Mouse (Mus musculus) CH12.LX (cell line): ENCODE data around the gene St6gal1. TPM values are rescaled to one million over a fixed set of nuclear protein-coding genes. Genes with fewer than 3 reads are reported as not detected.

Experiments
- DNase-seq: peaks from one replicate; pipeline ENCODE4 v3.0.0-alpha.2; 2013; ENCODE audit errors: extremely low read depth
- H3K27ac ChIP-seq: 2 replicates; pipeline ENCODE4 v1.5.1; 2012; ENCODE audit warnings: low read depth, mild to moderate bottlenecking, control low read depth, moderate library complexity; ENCODE audit not compliant: insufficient read depth
- H3K27me3 ChIP-seq: replicated peaks from 2 replicates; pipeline ENCODE3; 2012; ENCODE audit warnings: inconsistent platforms
- H3K36me3 ChIP-seq, 2 experiments: replicated peaks in 1 of 2; 2 replicates each; pipeline versions ENCODE3 to v1.6.1; 2012; ENCODE audit warnings: inconsistent platforms in 1 of 2, low read length in 1 of 2, mild to moderate bottlenecking in 1 of 2, mixed read lengths in 1 of 2, moderate library complexity in 1 of 2; ENCODE audit not compliant: control insufficient read depth in 1 of 2, insufficient read depth in 1 of 2
- H3K4me1 ChIP-seq, 2 experiments: 2 replicates each; pipeline ENCODE4 v1.6.1; 2012; ENCODE audit warnings: inconsistent platforms in 1 of 2, moderate library complexity in 1 of 2; ENCODE audit not compliant: insufficient read depth in 2 of 2, control insufficient read depth in 1 of 2
- H3K4me2 ChIP-seq: 2 replicates; pipeline ENCODE4 v1.6.1; 2012; ENCODE audit warnings: low read depth, mild to moderate bottlenecking, control low read depth; ENCODE audit not compliant: poor library complexity, insufficient read depth, severe bottlenecking
- H3K4me3 ChIP-seq, 3 experiments: fragments of 150-350 bp in 1 of 3; sonication (generic) in 1 of 3; replicated peaks in 1 of 3; 2 replicates each; pipeline versions ENCODE3 to v1.5.1; 2011 to 2012; ENCODE audit warnings: low read depth in 2 of 3, low read length in 2 of 3, mild to moderate bottlenecking in 2 of 3, moderate library complexity in 2 of 3, control low read depth in 1 of 3, improper control_type of control experiment in 1 of 3, inconsistent platforms in 1 of 3, mixed read lengths in 1 of 3; ENCODE audit not compliant: poor library complexity in 1 of 3
- H3K79me2 ChIP-seq: replicated peaks from 2 replicates; pipeline ENCODE4 v1.6.1; 2012; ENCODE audit warnings: mild to moderate bottlenecking, moderate library complexity; ENCODE audit not compliant: control insufficient read depth, poor library complexity, insufficient read depth, severe bottlenecking; ENCODE audit errors: extremely low read depth
- H3K9ac ChIP-seq: 2 replicates; pipeline ENCODE4 v1.6.1; 2012; ENCODE audit warnings: low read depth, mild to moderate bottlenecking, control low read depth, moderate library complexity; ENCODE audit not compliant: insufficient read depth
- H3K9me3 ChIP-seq: replicated peaks from 2 replicates; pipeline ENCODE3; 2012; ENCODE audit warnings: low read length, inconsistent platforms, mixed read lengths
- BHLHE40 ChIP-seq: IDR thresholded peaks from 2 replicates; pipeline ENCODE4 v1.6.1; 2011; ENCODE audit warnings: mild to moderate bottlenecking, low read depth, low read length, improper control_type of control experiment
- CHD1 ChIP-seq: IDR thresholded peaks from 2 replicates; pipeline ENCODE4 v1.6.1; 2012; ENCODE audit warnings: low read depth, low read length, improper control_type of control experiment, inconsistent platforms
- CHD2 ChIP-seq: IDR thresholded peaks from 2 replicates; pipeline ENCODE4 v1.6.1; 2011; ENCODE audit warnings: low read length, improper control_type of control experiment
- E2F4 ChIP-seq: IDR thresholded peaks from 2 replicates; pipeline ENCODE4 v1.6.1; 2011; ENCODE audit warnings: low read depth, low read length, improper control_type of control experiment; ENCODE audit not compliant: insufficient replicate concordance
- EP300 ChIP-seq: IDR thresholded peaks from 2 replicates; pipeline ENCODE4 v1.6.1; 2011; ENCODE audit warnings: low read length, improper control_type of control experiment
- ETS1 ChIP-seq: conservative IDR thresholded peaks from 2 replicates; pipeline ENCODE4 v1.6.1; 2012; ENCODE audit warnings: low read depth, mild to moderate bottlenecking, inconsistent platforms, low read length, improper control_type of control experiment, moderate library complexity
- JUN ChIP-seq: IDR thresholded peaks from 2 replicates; pipeline ENCODE4 v1.6.1; 2011; ENCODE audit warnings: low read depth, mild to moderate bottlenecking, low read length, improper control_type of control experiment, moderate library complexity; ENCODE audit not compliant: insufficient read depth
- KAT2A ChIP-seq: IDR thresholded peaks from 2 replicates; pipeline ENCODE4 v1.6.1; 2012; ENCODE audit warnings: low read length, improper control_type of control experiment, inconsistent platforms; ENCODE audit not compliant: insufficient replicate concordance
- MAFK ChIP-seq: IDR thresholded peaks from 2 replicates; pipeline ENCODE4 v1.6.1; 2011; ENCODE audit warnings: low read length, improper control_type of control experiment; ENCODE audit not compliant: insufficient replicate concordance
- MAZ ChIP-seq: IDR thresholded peaks from 2 replicates; pipeline ENCODE4 v1.6.1; 2012; ENCODE audit warnings: low read depth, mild to moderate bottlenecking, inconsistent platforms, low read length, improper control_type of control experiment, moderate library complexity
- MEF2A ChIP-seq: IDR thresholded peaks from 2 replicates; pipeline ENCODE4 v1.6.1; 2014; ENCODE audit warnings: low read depth, mild to moderate bottlenecking, inconsistent platforms, low read length, improper control_type of control experiment, borderline replicate concordance
- MXI1 ChIP-seq: IDR thresholded peaks from 2 replicates; pipeline ENCODE4 v1.6.1; 2011; ENCODE audit warnings: mild to moderate bottlenecking, low read depth, low read length, improper control_type of control experiment
- NRF1 ChIP-seq: IDR thresholded peaks from 2 replicates; pipeline ENCODE4 v1.6.1; 2014; ENCODE audit warnings: low read depth, mild to moderate bottlenecking, inconsistent platforms, low read length, improper control_type of control experiment, moderate library complexity
- PAX5 ChIP-seq: IDR thresholded peaks from 2 replicates; pipeline ENCODE4 v1.6.1; 2012; ENCODE audit warnings: low read length, inconsistent platforms, mixed read lengths
- POLR2A ChIP-seq: IDR thresholded peaks from 2 replicates; pipeline ENCODE4 v1.6.1; 2011; ENCODE audit warnings: low read depth, mild to moderate bottlenecking, improper control_type of control experiment, low read length
- POLR2AphosphoS2 ChIP-seq: IDR thresholded peaks from 2 replicates; pipeline ENCODE4 v1.6.1; 2011; ENCODE audit warnings: low read depth, low read length, improper control_type of control experiment
- RAD21 ChIP-seq: IDR thresholded peaks from 2 replicates; pipeline ENCODE4 v1.6.1; 2011; ENCODE audit warnings: low read depth, mild to moderate bottlenecking, low read length, improper control_type of control experiment, moderate library complexity
- RCOR1 ChIP-seq: conservative IDR thresholded peaks from 2 replicates; pipeline ENCODE4 v1.6.1; 2012; ENCODE audit warnings: low read depth, mild to moderate bottlenecking, inconsistent platforms, low read length, improper control_type of control experiment
- SIN3A ChIP-seq: IDR thresholded peaks from 2 replicates; pipeline ENCODE4 v1.6.1; 2012; ENCODE audit warnings: low read length, improper control_type of control experiment, inconsistent platforms
- TBP ChIP-seq: conservative IDR thresholded peaks from 2 replicates; pipeline ENCODE4 v1.6.1; 2011; ENCODE audit warnings: low read depth, low read length, improper control_type of control experiment
- USF1 ChIP-seq: IDR thresholded peaks from 2 replicates; pipeline ENCODE4 v1.6.1; 2014; ENCODE audit warnings: low read depth, mild to moderate bottlenecking, inconsistent platforms, low read length, improper control_type of control experiment
- ZC3H11A ChIP-seq: IDR thresholded peaks from 2 replicates; pipeline ENCODE4 v1.6.1; 2012; ENCODE audit warnings: low read depth, mild to moderate bottlenecking, inconsistent platforms, low read length, improper control_type of control experiment
- ZKSCAN1 ChIP-seq: IDR thresholded peaks from 2 replicates; pipeline ENCODE4 v1.6.1; 2012; ENCODE audit warnings: low read depth, inconsistent platforms, low read length, improper control_type of control experiment, borderline replicate concordance
- ZNF384 ChIP-seq: IDR thresholded peaks from 2 replicates; pipeline ENCODE4 v1.6.1; 2012; ENCODE audit warnings: low read depth, low read length, improper control_type of control experiment, inconsistent platforms
- dilution Hi-C: fragments of 300-500 bp; cut with MboI; formaldehyde crosslinking; loops from 2 replicates; pipeline ENCODE4 v1.14.3; 2020; ENCODE audit warnings: low sequenced_read_pairs; ENCODE audit not compliant: extremely low pct_unique_long_range_greater_than_20kb, extremely low pct_ligation_motif_present
- in situ Hi-C: fragments of 300-500 bp; cut with MboI; formaldehyde crosslinking; loops from 3 replicates; pipeline ENCODE4 v1.14.3; 2019; ENCODE audit warnings: low sequenced_read_pairs, low pct_ligation_motif_present, low pct_unique_long_range_greater_than_20kb, mixed read lengths
- polyA plus RNA-seq: library from polyadenylated mRNA; unstranded; fragments of >175 nt; gene quantifications from 2 replicates; pipeline ENCODE4 v1.2.1, GENCODE M21; 2012; ENCODE audit warnings: low read depth; ENCODE audit not compliant: insufficient read length
- total RNA-seq, 2 experiments: library from RNA; depleted of rRNA; stranded (reverse); fragments of 300-350 nt in 1 of 2; fragments of >200 nt in 1 of 2; gene quantifications; 2 replicates each; pipeline ENCODE4 v1.2.3; 2012 to 2014

The St6gal1 gene
- total and polyA plus RNA-seq, 3 experiments = 64.5 to 168 (median 67.8) TPM

DNA sequence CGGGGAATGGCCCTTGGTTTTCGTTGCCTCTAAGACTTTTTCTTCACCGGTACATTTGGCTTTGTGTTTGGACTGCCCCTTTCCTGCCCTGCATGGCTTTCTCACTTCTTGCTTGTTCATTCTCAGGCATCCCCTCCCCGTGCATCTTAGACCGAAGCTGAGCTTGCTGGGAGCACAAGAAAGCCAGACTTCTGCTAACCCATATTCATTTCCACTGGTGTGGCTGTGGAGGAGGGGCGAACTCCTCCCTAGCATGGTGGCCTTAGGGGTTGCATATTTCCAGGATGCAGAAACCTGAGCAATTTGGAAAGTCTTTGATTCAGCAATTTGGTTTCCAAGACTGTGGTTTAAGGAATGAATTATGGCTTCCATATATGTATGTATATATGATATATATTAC lies 29.1 kb downstream of the St6gal1 start (continued):
- TF ChIP-seq CHD2 (peak; percentile 66), POLR2A (no peak), EP300 (no peak; the same call in 1 of the 2 replicates), PAX5 (no peak), KAT2A (no peak), MAZ (no peak), MAFK (no peak), NRF1 (no peak), BHLHE40 (0 out of 2 replicates have a peak, but pooled peaks have one; percentile 20)
- TF ChIP-seq, all 38 proteins: peak for 7

DNA sequence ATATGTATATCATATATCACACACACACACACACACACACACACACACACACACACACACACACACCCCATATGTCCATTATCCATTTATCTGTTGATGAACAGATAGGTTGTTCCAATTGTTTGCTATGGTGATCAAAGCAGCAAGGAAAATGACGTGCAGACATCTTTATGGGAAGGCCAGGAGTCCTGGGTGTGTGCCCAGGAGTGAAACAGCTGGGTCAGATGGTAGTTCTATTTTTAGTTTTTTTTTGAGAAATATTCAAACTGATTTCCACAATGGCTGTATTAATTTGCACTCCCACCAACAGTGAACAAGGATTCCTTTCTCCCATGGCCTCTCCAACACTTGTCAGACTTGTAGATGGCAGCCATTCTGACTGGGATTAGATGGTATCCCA lies 29.5 kb downstream of the St6gal1 start:
- in situ Hi-C loops = no loop called here
- Histone ChIP-seq H3K27ac (no peak overlapping the region), H3K4me3 (no peak overlapping the region), H3K36me3 (peaks cover 0 to 25% of the 10 kb centered on the region in 2 experiments), H3K9me3 (no peaks in the 10 kb centered on the region), H3K4me1 (peaks cover 24 to 70% of the 10 kb centered on the region in 2 experiments), H3K9ac (no peak overlapping the region), H3K27me3 (no peaks in the 10 kb centered on the region), H3K79me2 (no peaks in the 10 kb centered on the region), H3K4me2 (no peak overlapping the region)
- dilution Hi-C loops = no loop called here
- TF ChIP-seq JUN (no peak), CHD1 (no peak), USF1 (no peak), POLR2AphosphoS2 (no peak), PAX5 (no peak), ZKSCAN1 (no peak), TBP (no peak), MEF2A (no peak), ZNF384 (no peak), E2F4 (no peak), POLR2A (no peak), ZC3H11A (no peak), MXI1 (no peak), RAD21 (no peak), SIN3A (no peak), RCOR1 (no peak), BHLHE40 (no peak), ETS1 (no peak)
- DNase-seq = no peak
